Mouse (Mus musculus) neural tube, embryonic 12.5 days (tissue): ENCODE measurements around the gene Gpr26. TPM values are rescaled to one million over a fixed set of nuclear protein-coding genes. Genes with fewer than 3 reads are reported as not detected.

Experiments used
- ATAC-seq: fragments of 200-750 bp; cut with Nextera tagmentation; 2 replicates; pipeline ENCODE4 v1.8.0; 2017; ENCODE audit warnings: low read depth, mild to moderate bottlenecking, moderate TSS enrichment, moderate library complexity; ENCODE audit not compliant: low FRiP score
- H3K27ac ChIP-seq: fragments of 300-500 bp; sonication (generic); 2 replicates; pipeline ENCODE4 v1.5.1; 2016
- H3K27me3 ChIP-seq: fragments of 300-500 bp; sonication (generic); replicated peaks from 2 replicates; pipeline ENCODE4 v1.6.1; 2016; ENCODE audit warnings: mild to moderate bottlenecking
- H3K36me3 ChIP-seq: fragments of 300-500 bp; sonication (generic); 2 replicates; pipeline ENCODE4 v1.6.1; 2016; ENCODE audit warnings: mild to moderate bottlenecking
- H3K4me1 ChIP-seq: fragments of 300-500 bp; sonication (generic); 2 replicates; pipeline ENCODE4 v1.6.1; 2016
- H3K4me2 ChIP-seq: fragments of 300-500 bp; sonication (generic); replicated peaks from 2 replicates; pipeline ENCODE4 v1.6.1; 2016; ENCODE audit warnings: mild to moderate bottlenecking
- H3K4me3 ChIP-seq: fragments of 300-500 bp; sonication (generic); 2 replicates; pipeline ENCODE4 v1.5.1; 2016
- H3K9ac ChIP-seq: fragments of 300-500 bp; sonication (generic); 2 replicates; pipeline ENCODE4 v1.6.1; 2016; ENCODE audit warnings: mild to moderate bottlenecking
- H3K9me3 ChIP-seq: fragments of 300-500 bp; sonication (generic); 2 replicates; pipeline ENCODE4 v1.6.1; 2016; ENCODE audit warnings: mild to moderate bottlenecking
- WGBS: fragments of 180-500 bp; shearing (Covaris S2); methylation state at CpG from one replicate; pipeline ENCODE4 v1.1.7; 2016; 5-methylcytosine and 5-hydroxymethylcytosine counted together
- polyA plus RNA-seq: library from polyadenylated mRNA; unstranded; fragments of >200 nt; fragmentation: Nextera tagmentation; extraction: Ambion mirVana; gene quantifications from 2 replicates; pipeline ENCODE4 v1.2.1, GENCODE M21; 2016

Gpr26 gene
- polyA plus RNA-seq = 0.38 and 0.61 TPM in 2 replicates

- Histone ChIP-seq H3K4me3 (peak within 1 kb of the TSS; percentile 38), H3K27me3 (peaks cover 53% of the 10 kb centered on the region), H3K9me3 (no peaks in the 10 kb centered on the region), H3K9ac (peak within 1 kb of the TSS; percentile 52), H3K4me2 (peak within 1 kb of the TSS; percentile 71), H3K4me1 (peaks cover 12% of the 10 kb centered on the region), H3K27ac (no peak within 1 kb of the TSS), H3K36me3 (no peaks in the 10 kb centered on the region)
- WGBS = 3% methylated on average over 32 of the region's 32 CpGs
- peak; percentile 75 for ATAC-seq
These were observed at the start of gene Gpr26 for GRCm38 (mm10) chr7:131966023-131966915. Gpr26 (plus strand) TSS chr7:131966460.

GRCm38 (mm10) chr7:131917384-131917783 is 48.9 kb upstream of the Gpr26 start:
- WGBS = 64% methylated on average over 7 of the region's 7 CpGs
- Histone ChIP-seq H3K4me1 (no peaks in the 10 kb centered on the region), H3K4me2 (no peak overlapping the region), H3K9ac (no peak overlapping the region), H3K27ac (no peak overlapping the region), H3K36me3 (no peaks in the 10 kb centered on the region), H3K4me3 (no peak overlapping the region), H3K27me3 (no peaks in the 10 kb centered on the region), H3K9me3 (no peaks in the 10 kb centered on the region)
- no peak for ATAC-seq

- no peaks in the 10 kb centered on the region for H3K36me3 ChIP-seq
- no peaks in the 10 kb centered on the region for H3K27me3 ChIP-seq
- 0 out of 2 replicates have a peak, but pooled peaks have one; percentile 53 for ATAC-seq
- H3K9ac ChIP-seq = no peak overlapping the region
- H3K27ac ChIP-seq = no peak overlapping the region
- H3K4me2 ChIP-seq = peak overlapping the region; percentile 24
- no peak overlapping the region for H3K4me3 ChIP-seq
- peaks cover 22% of the 10 kb centered on the region for H3K4me1 ChIP-seq
- WGBS = 18% methylated on average over 9 of the region's 9 CpGs
- no peaks in the 10 kb centered on the region for H3K9me3 ChIP-seq
These were observed 38.8 kb upstream of the Gpr26 start for GRCm38 (mm10) chr7:131927288-131928050.

- 88% methylated on average over 3 of the region's 3 CpGs for WGBS
These were observed 28.6 kb upstream of the Gpr26 start for GRCm38 (mm10) chr7:131937611-131938010.

GRCm38 (mm10) chr7:131951131-131951530 is 15.1 kb upstream of the Gpr26 start:
- no peak for ATAC-seq
- H3K36me3 ChIP-seq = no peaks in the 10 kb centered on the region
- H3K9me3 ChIP-seq = no peaks in the 10 kb centered on the region
- no peaks in the 10 kb centered on the region for H3K27me3 ChIP-seq
- no peak overlapping the region for H3K4me3 ChIP-seq
- no peaks in the 10 kb centered on the region for H3K4me1 ChIP-seq
- WGBS = 81% methylated on average over 5 of the region's 5 CpGs
- H3K27ac ChIP-seq = no peak overlapping the region
- no peak overlapping the region for H3K9ac ChIP-seq
- H3K4me2 ChIP-seq = no peak overlapping the region

More at GRCm38 (mm10) chr7:131937611-131938010, 28.6 kb upstream of the Gpr26 start:
- Histone ChIP-seq H3K36me3 (no peaks in the 10 kb centered on the region), H3K4me1 (no peaks in the 10 kb centered on the region), H3K9me3 (0 out of 2 replicates have a peak, but pooled peaks cover 4% of the 10 kb centered on the region), H3K4me3 (no peak overlapping the region), H3K4me2 (no peak overlapping the region), H3K9ac (no peak overlapping the region), H3K27ac (no peak overlapping the region), H3K27me3 (no peaks in the 10 kb centered on the region)
- no peak for ATAC-seq

- H3K4me3 ChIP-seq = no peak overlapping the region
- H3K9ac ChIP-seq = no peak overlapping the region
- 58% methylated on average over 3 of the region's 3 CpGs for WGBS
- H3K4me2 ChIP-seq = no peak overlapping the region
- no peaks in the 10 kb centered on the region for H3K4me1 ChIP-seq
- H3K27ac ChIP-seq = no peak overlapping the region
- H3K36me3 ChIP-seq = no peaks in the 10 kb centered on the region
- H3K27me3 ChIP-seq = no peaks in the 10 kb centered on the region
- no peaks in the 10 kb centered on the region for H3K9me3 ChIP-seq
- ATAC-seq = no peak
These were observed 12.9 kb upstream of the Gpr26 start for GRCm38 (mm10) chr7:131953402-131953801.

- H3K9ac ChIP-seq = no peak overlapping the region
- H3K9me3 ChIP-seq = no peaks in the 10 kb centered on the region
- H3K4me2 ChIP-seq = no peak overlapping the region
- ATAC-seq = no peak
- H3K27ac ChIP-seq = no peak overlapping the region
- H3K4me1 ChIP-seq = no peaks in the 10 kb centered on the region
- no peaks in the 10 kb centered on the region for H3K27me3 ChIP-seq
- no peak overlapping the region for H3K4me3 ChIP-seq
- no peaks in the 10 kb centered on the region for H3K36me3 ChIP-seq
- WGBS = 68% methylated on average over 1 of the region's 1 CpGs
These were observed 7.6 kb upstream of the Gpr26 start for GRCm38 (mm10) chr7:131958705-131959104.

GRCm38 (mm10) chr7:131960551-131960950 is 5.7 kb upstream of the Gpr26 start:
- peaks cover 12% of the 10 kb centered on the region for H3K27me3 ChIP-seq
- H3K4me1 ChIP-seq = no peaks in the 10 kb centered on the region
- 40% methylated on average over 6 of the region's 6 CpGs for WGBS
- H3K27ac ChIP-seq = no peak overlapping the region
- no peak overlapping the region for H3K4me3 ChIP-seq
- no peaks in the 10 kb centered on the region for H3K36me3 ChIP-seq
- no peak overlapping the region for H3K4me2 ChIP-seq
- ATAC-seq = no peak
- H3K9ac ChIP-seq = no peak overlapping the region
- H3K9me3 ChIP-seq = no peaks in the 10 kb centered on the region

- H3K9ac ChIP-seq = peak overlapping the region; percentile 52
- H3K36me3 ChIP-seq = no peaks in the 10 kb centered on the region
- no peak overlapping the region for H3K27ac ChIP-seq
- peak overlapping the region; percentile 38 for H3K4me3 ChIP-seq
- WGBS = 5% methylated on average over 57 of the region's 57 CpGs
- no peaks in the 10 kb centered on the region for H3K9me3 ChIP-seq
- peaks cover 12% of the 10 kb centered on the region for H3K4me1 ChIP-seq
- H3K27me3 ChIP-seq = peaks cover 53% of the 10 kb centered on the region
- ATAC-seq = peak; percentile 41; the same call in 1 of the 2 replicates
- H3K4me2 ChIP-seq = peak overlapping the region; percentile 71
These were observed 745 bp downstream of the Gpr26 start for GRCm38 (mm10) chr7:131966916-131967494.

- 77% methylated on average over 3 of the region's 3 CpGs for WGBS
- no peak overlapping the region for H3K27ac ChIP-seq
- no peak overlapping the region for H3K9ac ChIP-seq
- peaks cover 44% of the 10 kb centered on the region for H3K27me3 ChIP-seq
- ATAC-seq = no peak
- peaks cover 12% of the 10 kb centered on the region for H3K4me1 ChIP-seq
- no peaks in the 10 kb centered on the region for H3K9me3 ChIP-seq
- no peaks in the 10 kb centered on the region for H3K36me3 ChIP-seq
- H3K4me3 ChIP-seq = no peak overlapping the region
- H3K4me2 ChIP-seq = no peak overlapping the region
These were observed 4.0 kb downstream of the Gpr26 start for GRCm38 (mm10) chr7:131970255-131970654.

- Histone ChIP-seq H3K4me3 (no peak overlapping the region), H3K27ac (no peak overlapping the region), H3K9ac (no peak overlapping the region), H3K4me1 (peaks cover 9% of the 10 kb centered on the region), H3K4me2 (no peak overlapping the region), H3K9me3 (no peaks in the 10 kb centered on the region), H3K27me3 (no peaks in the 10 kb centered on the region), H3K36me3 (no peaks in the 10 kb centered on the region)
- ATAC-seq = no peak
- 75% methylated on average over 6 of the region's 6 CpGs for WGBS
These were observed 9.6 kb downstream of the Gpr26 start for GRCm38 (mm10) chr7:131975867-131976266.

- 57% methylated on average over 11 of the region's 11 CpGs for WGBS
- Histone ChIP-seq H3K27ac (no peak overlapping the region), H3K4me3 (no peak overlapping the region), H3K36me3 (no peaks in the 10 kb centered on the region), H3K9ac (no peak overlapping the region), H3K27me3 (no peaks in the 10 kb centered on the region), H3K4me2 (no peak overlapping the region), H3K4me1 (peaks cover 9% of the 10 kb centered on the region), H3K9me3 (no peaks in the 10 kb centered on the region)
- no peak for ATAC-seq
These were observed 12.3 kb downstream of the Gpr26 start for GRCm38 (mm10) chr7:131978609-131979008.
